Mouse (Mus musculus): ENCODE measurements around the gene Bckdha.

GRCm38 (mm10) chr7:25620101-25620500 lies 38.7 kb downstream of the Bckdha start:
- TF ChIP-seq CTCF (IDR thresholded peaks at IDR 0.05; ENCODE audit: borderline replicate concordance, extremely low read depth, insufficient read depth, insufficient read length): no peak
- no peak for TF ChIP-seq POLR2A (IDR thresholded peaks at IDR 0.05; ENCODE audit: borderline replicate concordance, extremely low read depth, insufficient read depth, insufficient read length, poor library complexity, severe bottlenecking)

Measured in brain, embryonic 14.5 days (tissue).